Mouse (Mus musculus) E14TG2a.4 (cell line): ENCODE measurements around the gene B3gnt5.

Experiments used
- CTCF ChIP-seq: conservative IDR thresholded peaks from 2 replicates; pipeline ENCODE4 v1.5.1; 2014; ENCODE audit warnings: low read length
- NANOG ChIP-seq: IDR thresholded peaks from 2 replicates; pipeline ENCODE4 v1.6.1; 2014; ENCODE audit warnings: borderline replicate concordance, low read length, mixed read lengths

GRCm38 (mm10) chr16:19760505-19761496 is 793 bp downstream of the B3gnt5 start:
- no peak for TF ChIP-seq CTCF
- TF ChIP-seq NANOG, result no peak
